Mouse (Mus musculus) liver (tissue): ENCODE data around the gene Ccdc71.
A peak's percentile ranks its signal among the peaks of the same experiment; 100 is the strongest.

Source experiments
- DNase-seq: peaks from one replicate; pipeline ENCODE4 v3.0.0-alpha.2; 2020; ENCODE audit warnings: mixed read lengths

Ccdc71 gene

GRCm38 (mm10) chr9:108459939-108460318 is 398 bp upstream of the Ccdc71 start:
- DNase-seq: no peak

- no peak for DNase-seq
These were observed 879 bp downstream of the Ccdc71 start, which contains the start of gene Klhdc8b for GRCm38 (mm10) chr9:108461181-108461631. Gene Klhdc8b (minus strand): TSS chr9:108461581.

GRCm38 (mm10) chr9:108461675-108462074 is 1.3 kb downstream of the Ccdc71 start:
- no peak for DNase-seq

GRCm38 (mm10) chr9:108462192-108462591 is 1.9 kb downstream of the Ccdc71 start:
- DNase-seq: no peak

- DNase-seq: no peak
These were observed 3.4 kb downstream of the Ccdc71 start for GRCm38 (mm10) chr9:108463713-108464112.

- DNase-seq: no peak
These were observed 5.9 kb downstream of the Ccdc71 start for GRCm38 (mm10) chr9:108466219-108466618.

GRCm38 (mm10) chr9:108469430-108469829 is 9.1 kb downstream of the Ccdc71 start:
- DNase-seq: no peak

GRCm38 (mm10) chr9:108469845-108470244 is 9.5 kb downstream of the Ccdc71 start:
- DNase-seq: no peak

GRCm38 (mm10) chr9:108474528-108474927 is 14.2 kb downstream of the Ccdc71 start:
- no peak for DNase-seq

GRCm38 (mm10) chr9:108478638-108479156 is 18.4 kb downstream of the Ccdc71 start:
- DNase-seq: peak; percentile 60

- DNase-seq: no peak
These were observed 18.9 kb downstream of the Ccdc71 start for GRCm38 (mm10) chr9:108479241-108479640.

- no peak for DNase-seq
These were observed 19.5 kb downstream of the Ccdc71 start, which contains the start of gene Lamb2 for GRCm38 (mm10) chr9:108479721-108480351. Gene Lamb2 (plus strand): TSS chr9:108479736.

- no peak for DNase-seq
These were observed 20.6 kb downstream of the Ccdc71 start for GRCm38 (mm10) chr9:108480813-108481519.

GRCm38 (mm10) chr9:108481520-108482210 is 21.3 kb downstream of the Ccdc71 start:
- no peak for DNase-seq

GRCm38 (mm10) chr9:108483051-108483790 is 22.9 kb downstream of the Ccdc71 start:
- no peak for DNase-seq

- no peak for DNase-seq
These were observed 23.7 kb downstream of the Ccdc71 start for GRCm38 (mm10) chr9:108484021-108484420.

GRCm38 (mm10) chr9:108485301-108485875 is 25.1 kb downstream of the Ccdc71 start:
- no peak for DNase-seq

- no peak for DNase-seq
These were observed 26.7 kb downstream of the Ccdc71 start for GRCm38 (mm10) chr9:108486973-108487530.

- no peak for DNase-seq
These were observed 28.1 kb downstream of the Ccdc71 start for GRCm38 (mm10) chr9:108488403-108488802.

GRCm38 (mm10) chr9:108489215-108489614 is 28.9 kb downstream of the Ccdc71 start:
- DNase-seq: no peak

GRCm38 (mm10) chr9:108489702-108490558 is 29.6 kb downstream of the Ccdc71 start:
- no peak for DNase-seq
